Mouse (Mus musculus) left cerebral cortex, adult 2 months (tissue): Measurements from ENCODE around the gene Birc5. TPM values are rescaled to one million over a fixed set of nuclear protein-coding genes. Genes with fewer than 3 reads are reported as not detected.

Experiments used
- DNase-seq, 2 experiments: peaks; one replicate each; pipeline ENCODE4 v3.0.0; 2021 to 2022; ENCODE audit warnings: low spot score in 2 of 2, mixed read lengths in 1 of 2; ENCODE audit errors: extremely low spot score in 1 of 2
- H3K27ac ChIP-seq: fragments of 200-600 bp; 2 replicates; pipeline ENCODE4 v1.8.1; 2022
- H3K4me3 ChIP-seq: fragments of 200-600 bp; 2 replicates; pipeline ENCODE4 v1.8.1; 2022
- CTCF ChIP-seq: fragments of 200-600 bp; IDR thresholded peaks from 2 replicates; pipeline ENCODE4 v1.8.1; 2022; ENCODE audit warnings: antibody characterized with exemption, mild to moderate bottlenecking, moderate library complexity
- intact Hi-C: fragments of 180-260 bp; cut with DNase I; formaldehyde crosslinking; loops from one replicate; pipeline ENCODE4 v1.15.1; 2025
- total RNA-seq, 2 experiments: library from RNA; stranded (reverse); gene quantifications; 2 replicates each; pipeline ENCODE4 v1.2.3; 2021

The Birc5 gene
- total RNA-seq, 2 experiments from 2014 or later: 0.95 to 1.3 TPM

- intact Hi-C loops: no loop called here
- Histone ChIP-seq H3K27ac (no peak overlapping the region), H3K4me3 (no peak overlapping the region)
- DNase-seq: no peak
- no peak for TF ChIP-seq CTCF
Observed at GRCm38 (mm10) chr11:117843434-117843833, 5.6 kb upstream of the Birc5 start.

- TF ChIP-seq CTCF: no peak
- intact Hi-C loops: no loop called here
- DNase-seq: no peak
- Histone ChIP-seq H3K4me3 (no peak overlapping the region), H3K27ac (no peak overlapping the region)
Observed at GRCm38 (mm10) chr11:117844997-117845396, 4.1 kb upstream of the Birc5 start.

GRCm38 (mm10) chr11:117845651-117846050 lies 3.4 kb upstream of the Birc5 start:
- intact Hi-C loops: no loop called here
- Histone ChIP-seq H3K27ac (no peak overlapping the region), H3K4me3 (no peak overlapping the region)
- TF ChIP-seq CTCF: no peak
- no peak for DNase-seq

- intact Hi-C loops: no loop called here
- Histone ChIP-seq H3K4me3 (no peak overlapping the region), H3K27ac (no peak overlapping the region)
- TF ChIP-seq CTCF: peak; percentile 42
- no peak for DNase-seq
Observed at GRCm38 (mm10) chr11:117846640-117847039, 2.4 kb upstream of the Birc5 start.

- Histone ChIP-seq H3K27ac (peak overlapping the region; percentile 94), H3K4me3 (no peak overlapping the region; the same call in 1 of the 2 replicates)
- no peak for DNase-seq
- intact Hi-C loops: no loop called here
- no peak for TF ChIP-seq CTCF
Observed at GRCm38 (mm10) chr11:117847593-117848215, 1.3 kb upstream of the Birc5 start.

- peak overlapping the region; percentile 94 for H3K27ac ChIP-seq
- TF ChIP-seq CTCF: no peak
- H3K4me3 ChIP-seq: peak overlapping the region; percentile 77
- DNase-seq: no peak
- intact Hi-C loops: no loop called here
Observed at GRCm38 (mm10) chr11:117848271-117848984, 623 bp upstream of the Birc5 start.

- Histone ChIP-seq H3K27ac (no peak overlapping the region), H3K4me3 (no peak overlapping the region)
- no peak for TF ChIP-seq CTCF
- intact Hi-C loops: no loop called here
- DNase-seq: no peak
Observed at GRCm38 (mm10) chr11:117852875-117853274, 3.8 kb downstream of the Birc5 start.

- no peak overlapping the region for H3K4me3 ChIP-seq
- intact Hi-C loops: no loop called here
- no peak overlapping the region for H3K27ac ChIP-seq
- DNase-seq: no peak
- no peak for TF ChIP-seq CTCF
Observed at GRCm38 (mm10) chr11:117854241-117854640, 5.2 kb downstream of the Birc5 start.

- no peak for TF ChIP-seq CTCF
- no peak for DNase-seq
- Histone ChIP-seq H3K4me3 (no peak overlapping the region), H3K27ac (no peak overlapping the region)
- intact Hi-C loops: no loop called here
Observed at GRCm38 (mm10) chr11:117855360-117855759, 6.3 kb downstream of the Birc5 start.

GRCm38 (mm10) chr11:117855975-117856374 lies 6.9 kb downstream of the Birc5 start:
- no peak for DNase-seq
- Histone ChIP-seq H3K4me3 (no peak overlapping the region), H3K27ac (no peak overlapping the region)
- intact Hi-C loops: no loop called here
- no peak for TF ChIP-seq CTCF

GRCm38 (mm10) chr11:117857462-117857861 lies 8.4 kb downstream of the Birc5 start:
- TF ChIP-seq CTCF: no peak
- Histone ChIP-seq H3K27ac (no peak overlapping the region), H3K4me3 (no peak overlapping the region)
- no peak for DNase-seq
- intact Hi-C loops: no loop called here

- Histone ChIP-seq H3K4me3 (no peak overlapping the region), H3K27ac (no peak overlapping the region)
- no peak for DNase-seq
- TF ChIP-seq CTCF: no peak
- intact Hi-C loops: no loop called here
Observed at GRCm38 (mm10) chr11:117858392-117858791, 9.3 kb downstream of the Birc5 start.

GRCm38 (mm10) chr11:117860601-117861000 lies 11.6 kb downstream of the Birc5 start, which contains the start of gene Tmem235:
Gene Tmem235, plus strand, starts transcription at chr11:117860752.
- no peak within 1 kb of the TSS for H3K4me3 ChIP-seq

More at GRCm38 (mm10) chr11:117860601-117861000, 11.6 kb downstream of the Birc5 start, which contains the start of gene Tmem235:
- intact Hi-C loops: no loop called here
- no peak for TF ChIP-seq CTCF
- H3K27ac ChIP-seq: no peak within 1 kb of the TSS
- DNase-seq: no peak
